Mouse (Mus musculus) retina, postnatal 7 days (tissue): ENCODE measurements at regions not wholly inside any gene's neighbourhood (a gene's known extent, or its start where the extent isn't known, plus 50 kb on each side); places are given as distances from the start of the nearest gene placed in this dataset.

Experiments used
- DNase-seq: peaks from one replicate; pipeline ENCODE4 v3.0.0-alpha.2; 2012; ENCODE audit warnings: low read depth, low spot score

DNA sequence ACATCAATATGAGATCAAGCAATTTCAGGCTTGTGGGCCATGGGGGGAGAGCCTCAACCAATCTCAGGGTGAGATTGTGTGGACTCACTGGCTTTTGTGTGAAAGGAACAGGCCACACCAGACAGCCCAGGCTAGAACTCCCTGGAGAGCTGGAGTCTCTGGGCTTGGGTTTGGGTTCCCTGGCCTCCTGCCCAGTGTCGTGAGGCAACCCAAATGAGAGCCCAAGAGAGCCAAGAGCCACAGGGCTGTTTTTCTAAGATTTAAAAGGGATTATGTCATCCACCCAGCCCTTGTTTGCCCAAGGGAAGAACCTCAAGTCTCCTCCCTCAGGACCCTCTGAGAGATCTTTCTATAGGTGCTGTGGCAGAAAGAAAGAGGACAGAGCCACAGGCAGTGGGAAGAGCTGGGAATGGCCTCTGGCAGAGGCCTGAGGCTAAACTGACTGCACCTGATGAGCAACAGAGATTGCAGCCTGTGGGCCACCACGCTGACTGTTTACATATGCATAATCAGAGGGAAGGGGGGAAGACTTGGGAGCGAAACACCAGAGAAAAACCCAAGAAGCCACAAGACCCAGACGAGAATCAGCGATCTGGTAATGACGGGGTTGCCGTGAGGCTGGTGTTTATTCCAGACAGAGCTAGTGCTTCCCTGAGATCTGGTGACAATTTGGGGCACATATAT, 92.1 kb downstream of the Bcl2l11 start:
- DNase-seq: no peak

GRCm38 (mm10) chr2:128218961-128219360, 93.1 kb downstream of the Bcl2l11 start:
- no peak for DNase-seq

DNA sequence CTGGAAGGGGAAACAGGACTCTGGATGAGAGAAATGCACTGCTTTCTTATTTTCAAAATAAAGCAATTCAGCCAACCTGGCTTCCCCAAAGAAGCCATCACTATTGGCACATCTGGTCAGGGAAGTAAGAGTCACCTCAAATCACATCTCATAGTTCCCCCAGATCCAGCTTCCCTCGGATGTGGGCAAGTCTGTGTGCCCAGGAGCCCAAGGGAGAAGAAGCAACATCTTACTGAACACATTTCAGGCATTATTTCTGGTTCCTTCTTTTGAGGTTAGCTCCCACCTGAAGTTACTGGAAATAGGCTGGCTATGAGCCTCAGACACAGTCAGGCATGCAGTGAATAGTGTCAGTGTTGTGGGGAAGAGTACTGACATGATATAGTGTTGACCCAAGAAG, 95.2 kb downstream of the Bcl2l11 start:
- no peak for DNase-seq

DNA sequence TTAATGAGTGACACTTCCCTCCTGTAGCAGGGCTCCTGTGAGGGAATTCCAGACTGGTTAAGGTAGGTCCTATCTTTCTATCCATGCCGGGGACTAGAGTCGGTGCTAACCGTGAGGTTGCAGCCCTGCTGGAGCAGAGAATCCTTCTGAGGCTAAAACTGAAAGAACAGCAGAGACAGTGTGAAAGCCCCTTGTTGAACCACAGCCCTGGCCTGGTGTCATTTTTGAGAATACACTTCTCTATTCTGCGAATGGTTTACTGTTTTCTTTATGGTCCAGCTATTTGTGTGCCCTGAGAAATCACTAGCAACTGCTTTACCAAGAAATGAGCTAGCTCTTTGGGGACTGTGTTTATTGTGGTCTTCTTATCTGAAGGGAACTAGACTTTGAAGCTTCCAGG, 95.8 kb downstream of the Bcl2l11 start:
- no peak for DNase-seq

- DNase-seq: no peak
These were observed 100.7 kb downstream of the Bcl2l11 start for GRCm38 (mm10) chr2:128226465-128227047.

GRCm38 (mm10) chr2:128229730-128230129, 103.9 kb downstream of the Bcl2l11 start:
- no peak for DNase-seq

- DNase-seq: no peak
These were observed 105.1 kb downstream of the Bcl2l11 start for GRCm38 (mm10) chr2:128230921-128231320.

DNA sequence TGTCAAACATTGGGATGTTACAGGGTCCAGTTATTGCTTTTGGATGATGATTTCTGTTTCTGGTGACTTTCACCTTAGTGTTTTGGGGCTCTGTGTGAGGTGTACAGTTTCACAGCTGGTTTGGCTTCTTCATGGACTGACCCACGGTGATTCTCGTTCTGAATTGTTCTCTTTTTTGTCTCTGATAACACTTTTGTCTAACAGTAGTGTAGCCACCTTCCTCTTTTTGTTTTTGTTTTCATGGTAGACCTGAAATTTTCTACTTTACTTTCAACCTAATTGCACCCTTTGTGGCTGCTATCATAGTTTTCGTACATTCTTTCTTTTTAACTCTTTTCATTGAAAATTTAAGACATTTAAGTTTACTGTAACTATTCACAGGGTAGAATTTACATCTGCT, 105.5 kb downstream of the Bcl2l11 start:
- no peak for DNase-seq

DNA sequence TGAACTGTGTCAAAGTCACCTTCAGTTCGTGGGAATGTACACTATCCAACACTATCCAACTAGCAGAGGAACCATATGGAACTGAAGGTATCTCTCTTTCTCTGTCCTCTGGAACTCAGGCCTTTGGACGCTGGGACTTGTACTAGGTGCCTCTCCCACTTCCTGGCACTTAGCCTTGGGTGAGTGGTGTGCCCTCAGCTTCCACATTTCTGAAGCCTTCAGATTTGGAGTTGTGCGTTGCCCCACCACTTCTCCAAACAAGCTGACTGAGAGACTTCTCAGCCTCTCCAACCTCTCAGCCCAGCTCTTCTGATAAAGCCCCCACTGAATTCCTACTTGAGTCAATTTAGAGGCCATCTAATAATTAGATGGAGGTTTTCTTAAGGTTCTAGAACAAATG, 106.2 kb downstream of the Bcl2l11 start:
- DNase-seq: no peak

DNA sequence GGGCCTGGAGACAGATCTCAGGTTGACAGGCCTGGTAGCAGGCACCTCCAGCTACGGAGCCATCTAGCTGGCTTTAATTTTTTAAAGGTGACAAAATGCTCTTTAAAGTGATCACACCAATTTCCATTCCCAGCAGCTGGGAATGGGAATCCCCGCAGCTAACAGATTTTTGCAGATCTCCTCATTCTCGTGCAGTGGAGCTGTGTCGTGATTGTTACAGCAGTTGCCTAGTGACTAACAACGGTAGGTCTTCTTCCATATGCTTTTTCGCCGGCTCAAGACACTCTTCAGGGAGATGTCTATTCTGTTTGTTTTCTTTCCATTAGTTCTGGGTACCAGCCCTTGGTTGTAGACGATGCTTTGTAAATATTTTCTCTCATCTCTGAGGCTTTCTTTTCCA, 109.3 kb downstream of the Bcl2l11 start:
- no peak for DNase-seq

- no peak for DNase-seq
These were observed 113.6 kb downstream of the Bcl2l11 start for GRCm38 (mm10) chr2:128239451-128239850.

GRCm38 (mm10) chr2:128240054-128240453, 114.2 kb downstream of the Bcl2l11 start:
- no peak for DNase-seq

GRCm38 (mm10) chr2:128240536-128241279, 114.9 kb downstream of the Bcl2l11 start:
- DNase-seq: no peak

DNA sequence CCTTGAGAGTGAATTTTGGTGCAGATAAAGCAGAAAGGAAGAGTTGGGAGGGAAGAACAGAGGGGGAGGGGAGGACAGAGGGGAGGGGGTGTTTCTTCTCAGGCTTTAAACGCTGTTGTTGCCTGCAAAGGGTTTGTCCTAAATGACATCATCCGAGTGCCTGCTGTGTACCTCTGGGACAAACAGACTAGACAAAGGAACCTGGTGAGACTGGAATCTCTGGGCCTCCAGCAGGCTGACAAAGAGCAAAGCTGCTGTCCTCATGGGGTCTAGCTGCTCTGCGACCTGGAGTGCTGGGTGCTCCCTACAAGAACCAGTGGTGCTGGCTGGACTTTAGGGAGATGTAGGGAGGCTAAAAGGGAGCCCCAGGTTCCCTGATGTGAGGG, 115.4 kb downstream of the Bcl2l11 start:
- DNase-seq: no peak

DNA sequence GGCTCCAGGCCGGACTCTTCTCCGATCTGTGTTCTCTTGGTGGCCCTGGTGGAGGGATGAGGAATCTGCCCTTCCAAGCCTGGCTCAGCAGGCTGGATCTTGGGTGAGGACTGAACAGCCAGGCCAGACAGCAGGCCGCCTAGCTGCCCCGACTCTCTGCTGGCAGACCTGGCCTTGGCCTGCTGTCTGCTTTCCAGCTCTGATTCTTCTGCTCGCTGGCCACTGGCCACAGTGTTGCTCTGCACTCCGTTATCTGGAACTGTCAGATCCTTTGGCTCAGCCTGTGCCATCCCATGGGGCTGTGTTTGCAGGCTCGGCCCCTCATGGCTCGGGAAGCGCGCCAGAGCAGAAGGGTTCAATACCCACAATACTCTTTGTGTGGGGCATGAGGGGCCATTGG, 119.7 kb downstream of the Bcl2l11 start:
- no peak for DNase-seq

DNA sequence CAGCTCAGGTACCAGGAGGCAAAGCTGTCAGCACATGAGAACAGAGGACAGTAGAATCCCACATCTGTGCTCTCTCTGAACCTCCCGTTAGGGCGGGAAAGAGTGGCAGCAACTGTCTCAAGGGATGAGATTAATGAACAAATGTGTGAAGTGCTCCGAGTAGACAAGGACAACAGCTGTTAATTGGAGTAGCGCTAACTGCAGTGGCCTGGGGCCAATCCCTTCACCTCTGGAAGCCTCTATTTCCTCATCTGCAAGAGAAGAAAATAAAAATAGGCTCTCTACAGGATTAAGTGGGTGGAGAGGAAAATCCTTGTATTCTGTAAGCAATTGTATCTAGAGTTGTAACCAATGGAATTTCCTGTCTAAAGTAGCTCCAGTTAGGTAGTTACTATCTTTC, 122.1 kb downstream of the Bcl2l11 start:
- no peak for DNase-seq

DNA sequence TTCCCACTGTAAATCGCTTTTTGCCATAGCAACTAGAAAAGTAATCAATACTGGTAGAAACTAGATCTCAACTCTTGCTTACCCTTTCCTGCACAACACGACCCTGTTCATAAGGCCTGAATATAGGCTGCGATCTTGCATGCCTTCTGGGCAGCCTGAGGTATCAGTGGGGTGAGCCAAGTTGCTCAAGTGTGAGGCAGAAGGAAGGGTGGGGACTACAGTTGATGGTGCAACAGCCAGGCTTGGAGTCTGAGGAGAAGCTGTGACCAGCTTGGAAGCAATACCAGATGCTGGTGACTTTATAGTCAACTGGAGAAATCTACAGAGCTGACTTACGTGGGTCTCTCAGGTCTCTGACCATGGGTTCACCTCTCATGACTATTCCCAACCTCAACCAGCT, 123.3 kb downstream of the Bcl2l11 start:
- no peak for DNase-seq

- DNase-seq: no peak
These were observed 123.8 kb downstream of the Bcl2l11 start for GRCm38 (mm10) chr2:128249607-128250006.

DNA sequence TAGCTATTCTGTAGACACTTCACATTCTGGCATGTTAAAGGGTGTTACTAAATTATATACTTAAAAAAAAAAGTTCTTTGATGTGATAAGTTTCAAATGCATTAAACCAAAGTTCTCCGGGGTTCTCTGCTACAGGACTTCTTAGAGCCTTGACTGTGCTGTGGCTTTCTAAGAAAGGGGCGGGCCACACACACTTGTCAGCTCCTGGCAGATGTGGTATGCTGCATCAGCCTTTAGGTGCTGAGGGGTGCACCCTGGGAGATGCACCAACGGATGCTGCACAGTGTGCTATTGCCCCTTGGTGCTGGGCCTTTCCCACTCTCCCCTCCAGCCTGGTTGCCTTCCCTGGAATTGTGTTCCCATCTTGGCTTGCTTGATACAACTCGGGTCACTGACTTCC, 125.0 kb downstream of the Bcl2l11 start:
- DNase-seq: no peak

- no peak for DNase-seq
These were observed 130.8 kb downstream of the Bcl2l11 start for GRCm38 (mm10) chr2:128256651-128257050.

GRCm38 (mm10) chr2:128257262-128257661, 131.4 kb downstream of the Bcl2l11 start:
- DNase-seq: no peak

DNA sequence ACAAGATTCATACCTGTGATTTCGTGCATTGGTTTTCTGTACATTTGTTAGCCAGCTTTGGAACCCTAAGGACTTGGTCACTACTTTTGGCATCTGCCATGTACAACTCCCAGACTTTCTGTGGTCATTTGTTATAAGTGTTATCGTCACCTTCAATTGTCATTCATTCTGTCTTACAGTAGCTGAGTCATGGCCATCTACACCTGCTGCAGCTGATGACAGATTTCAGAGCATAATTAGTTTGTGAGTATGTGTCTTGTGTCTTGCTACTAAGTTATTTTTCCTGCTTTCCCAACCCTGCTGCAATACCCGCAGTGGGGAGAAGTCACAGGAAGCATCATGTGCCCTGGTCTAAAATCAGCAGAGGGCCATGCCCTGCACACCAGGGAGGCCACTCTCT, 138.0 kb downstream of the Bcl2l11 start:
- DNase-seq: no peak
